Mouse (Mus musculus): ENCODE measurements around the gene Drc3. TPM values are rescaled to one million over a fixed set of nuclear protein-coding genes. Genes with fewer than 3 reads are reported as not detected.
A peak's percentile ranks its signal among the peaks of the same experiment; 100 is the strongest.

Gene Drc3
- total RNA-seq, 2 experiments from 2014 or later, result not detected

DNA sequence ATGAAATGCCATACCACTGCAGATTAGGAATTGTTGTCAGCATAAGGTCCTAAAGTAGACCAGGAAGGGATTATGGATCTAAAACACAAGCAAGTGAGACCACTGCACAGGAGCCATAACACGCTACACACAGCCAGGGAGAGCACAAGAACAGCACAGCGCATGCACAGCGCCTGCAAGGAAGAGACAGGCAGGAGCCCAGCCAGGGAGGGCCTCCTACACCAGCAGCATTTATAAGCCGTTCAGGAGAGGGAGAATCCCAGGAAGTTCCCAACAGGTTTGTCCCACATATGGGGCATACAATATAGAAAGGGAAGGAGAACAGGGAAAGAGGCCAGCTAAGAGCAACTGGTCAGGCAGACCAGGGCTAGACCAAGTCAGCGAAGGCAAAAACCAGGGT, 19.7 kb upstream of the Drc3 start:
- ATAC-seq (replicated peaks; ENCODE audit: low FRiP score, poor library complexity, severe bottlenecking), result no peak

DNA sequence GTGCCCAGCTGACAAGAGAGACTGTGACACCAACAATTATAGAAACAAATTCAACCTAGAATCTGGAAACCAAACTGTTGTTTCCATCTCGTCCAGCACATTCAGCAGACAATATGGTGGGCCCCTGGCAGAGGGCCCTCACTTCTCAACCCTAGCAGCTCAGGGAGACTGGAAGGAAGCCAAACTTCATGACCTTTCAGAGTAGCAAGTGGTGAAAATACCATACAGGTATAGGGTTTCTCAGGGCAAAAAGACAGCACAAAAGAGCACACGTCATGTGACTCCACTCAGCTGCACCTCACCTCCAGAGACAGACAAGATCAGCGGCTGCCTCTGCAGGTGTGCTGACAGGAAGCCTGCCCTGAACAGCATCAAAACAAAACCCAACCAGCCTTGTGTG, 19.0 kb upstream of the Drc3 start:
- no peak for ATAC-seq (replicated peaks; ENCODE audit: low FRiP score, poor library complexity, severe bottlenecking)

DNA sequence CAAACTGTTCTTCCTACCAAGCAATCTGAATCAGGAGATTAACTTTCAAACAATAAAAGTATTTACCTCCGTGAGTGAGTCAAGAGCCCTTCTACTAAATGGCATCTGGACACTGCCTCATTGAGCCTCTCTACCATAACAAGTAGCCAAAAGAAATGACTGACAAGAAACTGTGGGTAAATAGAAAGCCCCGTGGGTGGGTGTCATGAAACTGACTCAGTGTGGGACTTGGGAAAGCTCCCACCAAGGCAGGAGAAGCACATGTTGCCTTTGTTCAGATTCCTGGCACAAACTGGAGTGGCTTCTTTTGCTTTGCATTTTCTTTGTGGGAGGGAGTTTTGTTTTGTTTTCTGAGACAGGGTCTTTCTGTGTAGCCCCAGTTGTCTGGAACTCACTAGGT, 17.4 kb upstream of the Drc3 start:
- no peak for ATAC-seq (replicated peaks; ENCODE audit: low FRiP score, poor library complexity, severe bottlenecking)

GRCm38 (mm10) chr11:60338291-60338690, 14.8 kb upstream of the Drc3 start:
- 0 out of 2 replicates have a peak, but pooled peaks have one; percentile 55 for ATAC-seq (replicated peaks; ENCODE audit: low FRiP score, poor library complexity, severe bottlenecking)

DNA sequence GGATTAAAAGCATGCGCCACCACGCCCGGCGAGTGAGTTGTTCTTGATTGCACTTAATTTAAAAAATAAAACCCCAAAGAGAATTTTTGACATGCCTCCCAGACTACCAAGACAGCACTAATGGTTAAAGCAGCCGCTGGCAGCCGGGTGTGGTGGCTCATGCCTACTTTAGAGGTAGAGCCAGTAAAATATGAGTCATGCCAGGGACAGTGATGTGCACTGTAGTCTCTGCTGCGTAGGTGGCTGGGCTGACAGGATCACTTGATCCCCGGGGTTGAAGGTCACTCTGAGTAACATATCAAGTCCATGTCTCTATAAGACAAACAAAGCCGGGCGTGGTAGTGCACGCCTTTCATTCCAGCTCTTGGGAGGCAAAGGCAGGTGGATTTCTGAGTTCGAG, 13.8 kb upstream of the Drc3 start:
- no peak for ATAC-seq (replicated peaks; ENCODE audit: low FRiP score, poor library complexity, severe bottlenecking)

GRCm38 (mm10) chr11:60345868-60346267, 7.3 kb upstream of the Drc3 start:
- no peak for ATAC-seq (replicated peaks; ENCODE audit: low FRiP score, poor library complexity, severe bottlenecking)

DNA sequence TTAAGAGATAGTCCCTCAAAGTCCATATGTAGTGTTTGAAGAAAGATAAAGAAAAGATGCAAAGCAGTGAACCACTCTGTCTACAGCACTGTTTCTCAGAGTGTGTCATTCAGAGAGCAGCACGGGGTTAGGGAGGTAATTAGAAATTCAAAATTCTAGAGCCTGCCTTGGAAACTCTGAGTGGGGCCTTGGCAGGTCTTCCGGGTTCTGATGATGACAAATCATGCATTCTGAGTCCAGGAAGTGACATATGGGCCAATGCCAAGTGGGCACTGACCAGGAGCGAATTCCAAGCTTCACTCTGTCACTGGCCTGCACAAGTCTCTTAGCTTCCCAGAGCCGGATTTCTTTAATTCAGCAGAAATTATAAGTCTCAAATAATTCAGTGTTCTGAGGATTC, 6.6 kb upstream of the Drc3 start:
- ATAC-seq (replicated peaks; ENCODE audit: low FRiP score, poor library complexity, severe bottlenecking), result no peak

- ATAC-seq (replicated peaks; ENCODE audit: low FRiP score, poor library complexity, severe bottlenecking), result no peak
Observed at GRCm38 (mm10) chr11:60351388-60351787, 1.7 kb upstream of the Drc3 start.

GRCm38 (mm10) chr11:60351925-60352371, 1.2 kb upstream of the Drc3 start:
- ATAC-seq (replicated peaks; ENCODE audit: low FRiP score, poor library complexity, severe bottlenecking), result no peak

DNA sequence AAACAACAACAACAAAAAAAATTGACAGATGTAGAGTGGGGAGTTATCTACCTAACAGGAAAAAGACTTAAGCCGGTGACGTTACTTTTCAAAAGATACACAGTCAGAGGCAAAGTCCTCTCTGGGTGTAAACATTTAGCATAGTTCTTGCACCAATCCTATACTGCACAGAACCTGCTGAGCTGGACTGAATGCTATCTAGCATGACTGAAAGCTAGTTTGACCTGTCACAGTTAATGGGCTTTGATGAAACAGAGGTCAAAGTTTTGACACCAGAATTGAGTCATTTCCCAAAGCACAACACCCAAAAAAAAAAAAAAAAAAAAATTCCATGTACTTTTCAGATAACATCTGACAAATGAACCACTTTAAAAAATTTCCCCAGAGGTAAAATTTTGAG, 2.8 kb downstream of the Drc3 start:
- ATAC-seq (replicated peaks; ENCODE audit: low FRiP score, poor library complexity, severe bottlenecking), result no peak

DNA sequence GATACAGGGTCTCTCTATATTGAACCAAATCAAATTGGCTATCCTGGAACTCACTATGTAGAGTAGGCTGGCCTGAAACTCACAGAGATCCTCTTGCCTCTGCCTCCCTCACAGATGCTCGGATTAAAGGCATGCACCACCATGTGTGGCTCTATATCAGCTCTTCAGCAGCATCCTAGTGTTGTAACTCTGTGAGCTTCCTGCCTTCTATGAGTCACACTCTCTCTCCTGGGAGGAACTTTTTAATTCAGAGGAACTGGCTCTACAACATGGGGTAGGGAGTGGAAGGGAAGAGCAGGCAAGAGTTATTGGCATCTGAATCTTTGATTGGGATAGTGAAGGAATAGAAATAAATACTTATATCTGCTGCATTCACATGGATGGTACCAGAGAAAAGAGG, 4.0 kb downstream of the Drc3 start:
- no peak for ATAC-seq (replicated peaks; ENCODE audit: low FRiP score, poor library complexity, severe bottlenecking)

DNA sequence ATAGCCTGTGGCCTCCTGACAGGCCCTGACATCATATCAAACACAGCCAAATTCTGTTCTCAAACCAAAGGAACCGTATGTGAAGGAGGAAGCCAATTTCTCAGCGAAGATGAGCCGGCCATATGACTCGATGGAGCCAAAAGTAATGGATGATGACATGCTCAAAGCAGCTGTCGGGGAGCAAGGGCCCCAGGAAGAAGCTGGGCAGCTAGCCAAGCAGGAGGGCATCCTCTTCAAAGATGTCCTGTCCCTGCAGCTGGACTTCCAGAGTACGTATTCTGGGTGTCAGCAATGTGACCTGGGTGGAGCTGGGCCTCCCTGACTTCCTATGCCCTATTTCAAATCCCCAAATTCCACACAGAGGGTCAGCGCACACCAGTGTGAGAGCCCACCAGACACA, 5.4 kb downstream of the Drc3 start:
- ATAC-seq (replicated peaks; ENCODE audit: low FRiP score, poor library complexity, severe bottlenecking), result no peak

GRCm38 (mm10) chr11:60359138-60359537, 6.0 kb downstream of the Drc3 start:
- no peak for ATAC-seq (replicated peaks; ENCODE audit: low FRiP score, poor library complexity, severe bottlenecking)

GRCm38 (mm10) chr11:60359936-60360335, 6.8 kb downstream of the Drc3 start:
- ATAC-seq (replicated peaks; ENCODE audit: low FRiP score, poor library complexity, severe bottlenecking), result no peak

DNA sequence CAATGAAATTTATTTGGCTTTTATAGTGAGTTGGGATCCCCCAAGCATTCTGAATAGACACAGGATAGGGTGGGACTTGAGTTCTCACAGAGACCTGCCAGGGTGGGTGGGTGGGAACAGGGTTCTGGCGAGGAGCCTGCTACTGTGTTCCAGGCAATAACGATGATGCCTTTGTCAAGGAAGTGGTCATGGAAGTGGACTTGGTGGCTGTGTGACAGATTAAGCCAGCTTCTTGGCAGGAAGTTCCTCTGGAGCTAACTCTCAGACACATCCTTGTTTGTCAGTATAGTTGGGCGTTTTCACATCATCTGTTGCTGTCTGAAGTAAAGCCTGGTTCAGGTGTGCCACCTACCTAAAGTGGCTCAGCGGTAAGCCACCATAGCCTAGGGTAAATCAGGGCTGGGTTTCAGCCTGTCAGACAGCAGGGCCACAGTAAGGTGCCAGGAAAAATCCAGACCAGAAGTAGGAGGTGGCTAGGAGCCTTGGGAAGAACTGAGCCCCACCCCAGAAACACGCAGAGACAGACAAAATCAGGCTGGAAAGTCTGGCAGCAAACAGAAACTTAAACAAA, 7.6 kb downstream of the Drc3 start:
- ATAC-seq (replicated peaks; ENCODE audit: low FRiP score, poor library complexity, severe bottlenecking), result no peak

- ATAC-seq (replicated peaks; ENCODE audit: low FRiP score, poor library complexity, severe bottlenecking), result no peak
Observed at GRCm38 (mm10) chr11:60366239-60367019, 13.3 kb downstream of the Drc3 start.

DNA sequence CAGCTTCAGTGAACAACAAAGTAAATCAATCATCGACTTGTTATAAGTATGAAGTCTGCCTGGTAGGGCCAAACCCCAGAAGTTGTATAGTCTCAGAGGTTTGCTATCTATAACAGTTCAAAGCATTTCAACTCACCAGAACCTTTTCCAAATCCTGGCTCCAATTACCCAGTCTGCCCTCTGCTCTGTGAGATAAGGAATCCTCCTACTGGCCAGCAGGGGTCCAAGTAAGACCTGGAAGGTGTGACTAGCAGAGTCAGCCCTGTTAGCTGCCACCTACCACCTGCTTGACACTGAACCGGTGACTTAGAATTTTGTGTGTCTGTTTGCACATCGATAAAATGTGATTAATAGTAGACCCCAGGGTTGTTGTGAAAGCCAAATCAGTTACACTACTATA, 14.1 kb downstream of the Drc3 start:
- ATAC-seq (replicated peaks; ENCODE audit: low FRiP score, poor library complexity, severe bottlenecking), result no peak

DNA sequence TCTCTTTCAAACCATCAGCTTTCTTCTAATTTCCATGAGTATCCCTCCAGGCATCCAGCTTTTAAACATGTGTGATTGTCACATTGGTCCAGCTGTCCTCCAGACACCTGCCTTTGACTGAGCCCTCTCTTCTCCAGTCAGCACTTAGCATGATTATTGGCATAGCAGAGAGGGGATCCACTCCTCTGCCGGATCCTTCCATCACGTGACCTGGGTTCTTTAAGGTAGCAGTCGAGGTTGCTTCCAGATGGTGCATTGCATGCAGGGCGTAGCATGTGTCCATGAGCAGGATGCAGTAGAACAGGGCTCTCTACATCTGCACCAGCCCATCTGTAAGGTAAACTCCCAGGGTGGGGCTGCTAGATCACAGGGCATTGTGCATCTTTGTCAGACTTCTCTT, 15.8 kb downstream of the Drc3 start:
- ATAC-seq (replicated peaks; ENCODE audit: low FRiP score, poor library complexity, severe bottlenecking), result no peak

GRCm38 (mm10) chr11:60369448-60369847, 16.3 kb downstream of the Drc3 start:
- ATAC-seq (replicated peaks; ENCODE audit: low FRiP score, poor library complexity, severe bottlenecking), result no peak

GRCm38 (mm10) chr11:60370431-60370830, 17.3 kb downstream of the Drc3 start:
- no peak for ATAC-seq (replicated peaks; ENCODE audit: low FRiP score, poor library complexity, severe bottlenecking)

- no peak for ATAC-seq (replicated peaks; ENCODE audit: low FRiP score, poor library complexity, severe bottlenecking)
Observed at GRCm38 (mm10) chr11:60374481-60374880, 21.4 kb downstream of the Drc3 start.

DNA sequence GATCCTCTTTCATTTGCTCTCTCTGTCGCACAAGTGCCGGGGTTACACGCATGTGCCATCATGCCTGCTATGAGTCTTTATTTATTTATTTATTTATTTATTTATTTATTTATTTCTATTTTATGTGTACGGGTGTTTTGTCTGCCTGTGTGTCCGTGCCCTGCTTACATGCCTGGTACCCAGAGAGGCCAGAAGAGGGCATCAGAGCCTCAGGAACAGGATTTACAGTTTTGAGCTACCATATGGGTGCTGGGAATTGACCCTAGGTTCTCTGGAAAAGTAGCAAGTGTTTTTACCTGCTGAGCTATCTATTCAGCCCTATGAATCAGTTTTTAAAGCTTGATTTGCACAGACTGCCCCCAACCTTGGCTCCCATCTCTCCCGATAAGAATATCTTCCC, 30.4 kb downstream of the Drc3 start:
- ATAC-seq (replicated peaks; ENCODE audit: low FRiP score, poor library complexity, severe bottlenecking), result no peak

Measured in erythroid progenitor cell, adult 5-6 weeks (primary cell).